Comparison of ENCODE assay signal across 8 mouse cellular contexts in genomic region chr19:47931982-47932638, GRCm38 (mm10). TPM values are rescaled to one million over a fixed set of nuclear protein-coding genes. Genes with fewer than 3 reads are reported as not detected.
DNase-seq lines count a peak whose midpoint lies in the region; ATAC-seq and TF ChIP-seq lines count a peak whose summit lies in the region.

No protein-coding gene starts in this region.

- H3K27ac ChIP-seq in kidney, adult 2 months (ENCODE audit: insufficient read depth, low read depth, low read length): no peak overlapping the region
- H3K27ac ChIP-seq in MEL (ENCODE audit: control insufficient read depth, low read depth, low read length): no peak overlapping the region
- no peak overlapping the region for H3K27ac ChIP-seq in embryonic fibroblast, embryonic 13.5 days (ENCODE audit: insufficient read depth, low read length)
- no peak overlapping the region for H3K27ac ChIP-seq in intestine, embryonic 15.5 days

- H3K4me1 ChIP-seq in kidney, adult 2 months (ENCODE audit: control insufficient read depth, insufficient read depth, low read length): no peaks in the 10 kb centered on the region
- H3K4me1 ChIP-seq in MEL (ENCODE audit: control insufficient read depth in 1 of 2, insufficient read depth in 2 of 2, low read length in 2 of 2): 0 out of 4 replicates have a peak, but pooled peaks cover 0 to 3% of the 10 kb centered on the region in 2 experiments
- peaks cover 4% of the 10 kb centered on the region; the same call in 1 of the 2 replicates for H3K4me1 ChIP-seq in embryonic fibroblast, embryonic 13.5 days (ENCODE audit: control insufficient read depth, insufficient read depth, low read length)
- H3K4me1 ChIP-seq in intestine, embryonic 15.5 days (replicated peaks): peaks cover 6% of the 10 kb centered on the region; the same call in 1 of the 2 replicates

- no peaks in the 10 kb centered on the region for H3K27me3 ChIP-seq in kidney, adult 2 months (replicated peaks; ENCODE audit: control insufficient read depth, insufficient read depth, low read length)
- no peaks in the 10 kb centered on the region; a peak in 1 of 4 replicates for H3K27me3 ChIP-seq in MEL (ENCODE audit: control insufficient read depth in 1 of 2, insufficient read depth in 2 of 2, low read length in 2 of 2)
- H3K27me3 ChIP-seq in intestine, embryonic 15.5 days (replicated peaks): no peaks in the 10 kb centered on the region

- H3K79me2 ChIP-seq in MEL (ENCODE audit: control insufficient read depth, insufficient read depth, low read length, poor library complexity): no peaks in the 10 kb centered on the region

- no peaks in the 10 kb centered on the region for H3K36me3 ChIP-seq in kidney, adult 2 months (ENCODE audit: control insufficient read depth, insufficient read depth, low read length)
- H3K36me3 ChIP-seq in MEL (ENCODE audit: control insufficient read depth in 1 of 2, insufficient read depth in 2 of 2, low read length in 2 of 2): no peaks in the 10 kb centered on the region
- H3K36me3 ChIP-seq in intestine, embryonic 15.5 days: no peaks in the 10 kb centered on the region

- H3K9me3 ChIP-seq in MEL (replicated peaks; ENCODE audit: insufficient read depth, low read length): no peaks in the 10 kb centered on the region
- no peaks in the 10 kb centered on the region for H3K9me3 ChIP-seq in intestine, embryonic 15.5 days

- no peak overlapping the region for H3K4me3 ChIP-seq in kidney, adult 2 months (ENCODE audit: insufficient read depth, low read depth, low read length)
- H3K4me3 ChIP-seq in MEL (ENCODE audit: control insufficient read depth in 1 of 2, insufficient read depth in 1 of 2, low read depth in 2 of 2, low read length in 2 of 2): no peak overlapping the region
- H3K4me3 ChIP-seq in embryonic fibroblast, embryonic 13.5 days (ENCODE audit: insufficient read depth, low read length): no peak overlapping the region
- no peak overlapping the region for H3K4me3 ChIP-seq in intestine, embryonic 15.5 days (replicated peaks)

- TF ChIP-seq POLR2A in kidney, adult 2 months (IDR thresholded peaks at IDR 0.05; ENCODE audit: low read depth, low read length): no peak
- no peak for TF ChIP-seq POLR2A in MEL (IDR thresholded peaks at IDR 0.05; ENCODE audit: control insufficient read depth in 1 of 2, insufficient read depth in 1 of 2, low read depth in 1 of 2, low read length in 2 of 2, poor library complexity in 1 of 2)
- no peak for TF ChIP-seq POLR2A in embryonic fibroblast, embryonic 13.5 days (IDR thresholded peaks at IDR 0.05; ENCODE audit: low read depth, low read length)

- peak; percentile 67 for ATAC-seq in intestine, embryonic 15.5 days

- TF ChIP-seq EP300 in MEL (IDR thresholded peaks at IDR 0.05; ENCODE audit: low read depth in 1 of 2, low read length in 2 of 2): no peak

- DNase-seq in kidney, adult 2 months: peak; percentile 65
- no peak for DNase-seq in kidney, adult 11 months
- DNase-seq in MEL (ENCODE audit: low read depth, low spot score): peak; percentile 78
- DNase-seq in lung, postnatal 25 days (ENCODE audit: low spot score): peak; percentile 73
- peak; percentile 46 for DNase-seq in thymus, postnatal 25 days
- DNase-seq in urinary bladder, postnatal 25 days (ENCODE audit: low spot score): no peak

- peak; percentile 88 for TF ChIP-seq CTCF in kidney, adult 2 months (conservative IDR thresholded peaks at IDR 0.05; ENCODE audit: insufficient read depth, insufficient read length, low read depth, low read length)
- peak; percentile 76 to 100 (median 83) for TF ChIP-seq CTCF in MEL (IDR thresholded peaks at IDR 0.05 in 2 of 3, conservative IDR thresholded peaks at IDR 0.05 in 1 of 3; ENCODE audit: control insufficient read depth in 1 of 3, insufficient read depth in 1 of 3, low read depth in 2 of 3, low read length in 3 of 3, poor library complexity in 1 of 3, severe bottlenecking in 1 of 3)
- TF ChIP-seq CTCF in embryonic fibroblast, embryonic 13.5 days (IDR thresholded peaks at IDR 0.05; ENCODE audit: borderline replicate concordance, insufficient read depth, low read length): peak; percentile 64; the same call in 1 of the 2 replicates

- no peak overlapping the region for H3K4me2 ChIP-seq in intestine, embryonic 15.5 days (replicated peaks)

- no peak overlapping the region for H3K9ac ChIP-seq in MEL (ENCODE audit: control insufficient read depth, low read depth, low read length, poor library complexity, severe bottlenecking)
- no peak overlapping the region for H3K9ac ChIP-seq in intestine, embryonic 15.5 days

- TF ChIP-seq RAD21 in MEL (IDR thresholded peaks at IDR 0.05; ENCODE audit: low read depth, low read length): no peak; the same call in none of the 2 replicates

- 37% methylated on average over 7 of the region's 7 CpGs for WGBS in kidney, adult 2 months
- 40% methylated on average over 7 of the region's 7 CpGs for WGBS in intestine, embryonic 15.5 days

TF ChIP-seq in MEL, 35 proteins besides CTCF, POLR2A, EP300 and RAD21 (continues in another document):
- TF ChIP-seq MAX (IDR thresholded peaks at IDR 0.05; ENCODE audit: low read length): no peak
- no peak for TF ChIP-seq KAT2A (conservative IDR thresholded peaks at IDR 0.05; ENCODE audit: low read depth, low read length)
- peak; percentile 99 for TF ChIP-seq SMC3 (IDR thresholded peaks at IDR 0.05; ENCODE audit: low read depth, low read length)
- TF ChIP-seq RCOR1 (IDR thresholded peaks at IDR 0.05; ENCODE audit: low read depth, low read length): no peak
- TF ChIP-seq JUND (IDR thresholded peaks at IDR 0.05; ENCODE audit: low read depth, low read length): no peak
- TF ChIP-seq GATA1 (IDR thresholded peaks at IDR 0.05; ENCODE audit: low read depth, low read length): no peak
- peak; percentile 55; the same call in 1 of the 2 replicates for TF ChIP-seq SIN3A (IDR thresholded peaks at IDR 0.05; ENCODE audit: low read length)
- no peak for TF ChIP-seq USF1 (IDR thresholded peaks at IDR 0.05; ENCODE audit: low read depth, low read length)
- TF ChIP-seq POLR2AphosphoS2 (IDR thresholded peaks at IDR 0.05; ENCODE audit: low read length): no peak
- no peak for TF ChIP-seq USF2 (IDR thresholded peaks at IDR 0.05; ENCODE audit: borderline replicate concordance in 1 of 2, insufficient read depth in 1 of 2, low read depth in 1 of 2, low read length in 2 of 2)
- no peak for TF ChIP-seq TAL1 (IDR thresholded peaks at IDR 0.05; ENCODE audit: low read length)
- no peak for TF ChIP-seq CHD1 (IDR thresholded peaks at IDR 0.05; ENCODE audit: low read depth, low read length)
- TF ChIP-seq MYB (IDR thresholded peaks at IDR 0.05; ENCODE audit: low read depth, low read length): no peak
- peak; percentile 41; the same call in 1 of the 2 replicates for TF ChIP-seq MAZ (IDR thresholded peaks at IDR 0.05; ENCODE audit: low read depth, low read length)
- 0 out of 2 replicates have a peak, but pooled peaks have one; percentile 32 for TF ChIP-seq TBP (IDR thresholded peaks at IDR 0.05; ENCODE audit: low read depth, low read length)
- TF ChIP-seq MXI1 (IDR thresholded peaks at IDR 0.05; ENCODE audit: low read depth, low read length): 0 out of 2 replicates have a peak, but pooled peaks have one; percentile 17
- no peak for TF ChIP-seq NELFE (IDR thresholded peaks at IDR 0.05; ENCODE audit: low read depth, low read length)
- no peak for TF ChIP-seq ELF1 (IDR thresholded peaks at IDR 0.05; ENCODE audit: low read depth, low read length)
- TF ChIP-seq ZKSCAN1 (IDR thresholded peaks at IDR 0.05; ENCODE audit: low read depth, low read length): peak; percentile 89; the same call in 1 of the 2 replicates
- no peak for TF ChIP-seq TCF12 (IDR thresholded peaks at IDR 0.05; ENCODE audit: low read depth, low read length)
- no peak for TF ChIP-seq MAFK (IDR thresholded peaks at IDR 0.05; ENCODE audit: borderline replicate concordance, low read depth, low read length)
- no peak for TF ChIP-seq ETS1 (IDR thresholded peaks at IDR 0.05; ENCODE audit: low read depth, low read length)
- no peak for TF ChIP-seq POLR2AphosphoS5 (IDR thresholded peaks at IDR 0.05; ENCODE audit: borderline replicate concordance, low read depth, low read length)
- TF ChIP-seq ZMIZ1 (IDR thresholded peaks at IDR 0.05; ENCODE audit: low read depth, low read length): no peak
- TF ChIP-seq CHD2 (IDR thresholded peaks at IDR 0.05; ENCODE audit: low read length): no peak
- no peak for TF ChIP-seq ZNF384 (IDR thresholded peaks at IDR 0.05; ENCODE audit: low read depth, low read length)
- TF ChIP-seq HCFC1 (IDR thresholded peaks at IDR 0.05; ENCODE audit: low read depth, low read length): no peak
- TF ChIP-seq GABPA (IDR thresholded peaks at IDR 0.05; ENCODE audit: low read depth, low read length): no peak
- TF ChIP-seq ZC3H11A (IDR thresholded peaks at IDR 0.05; ENCODE audit: low read depth, low read length): peak; percentile 97
- TF ChIP-seq MYC (IDR thresholded peaks at IDR 0.05; ENCODE audit: low read depth, low read length): no peak

RNA-seq across cellular contexts. Expression of gene Cfap58, which starts 5.4 kb away (rescaled TPM):
- 0.05 TPM in 1 of 2 replicates, not detected in the other for polyA plus RNA-seq in kidney, adult 2 months (2012; rRNA removed)
- total RNA-seq in MEL (2012; rRNA removed): not detected in 2 replicates
- not detected for polyA plus RNA-seq in MEL (2012; ENCODE audit: insufficient read depth in 1 of 2, insufficient read length in 2 of 2, low read depth in 1 of 2, low replicate concordance in 2 of 2, missing spikeins in 1 of 2)
- polyA plus RNA-seq in embryonic fibroblast, embryonic 13.5 days (2011; ENCODE audit: insufficient read length, low read depth, missing spikeins): not detected in 2 replicates
- not detected in 2 replicates for polyA plus RNA-seq in intestine, embryonic 15.5 days (2015; fragmentation: Nextera tagmentation; extraction: Ambion mirVana)

RNA-seq across cellular contexts. Expression of gene Itprip, which starts 13.0 kb away (rescaled TPM):
- 6.4 and 8.0 TPM in 2 replicates for polyA plus RNA-seq in kidney, adult 2 months (2012; rRNA removed)
- total RNA-seq in MEL (2012; rRNA removed): 25.4 and 26.9 TPM in 2 replicates
- 10 to 100 TPM in 1 of 2 experiments, not detected in 1; 26.3 TPM for polyA plus RNA-seq in MEL (2012; ENCODE audit: insufficient read depth in 1 of 2, insufficient read length in 2 of 2, low read depth in 1 of 2, low replicate concordance in 2 of 2, missing spikeins in 1 of 2)
- 21.1 and 28.2 TPM in 2 replicates for polyA plus RNA-seq in embryonic fibroblast, embryonic 13.5 days (2011; ENCODE audit: insufficient read length, low read depth, missing spikeins)
- 9.8 and 10.7 TPM in 2 replicates for polyA plus RNA-seq in intestine, embryonic 15.5 days (2015; fragmentation: Nextera tagmentation; extraction: Ambion mirVana)

RNA-seq across cellular contexts. Expression of gene Cfap43, which starts 13.0 kb away (rescaled TPM):
- 0.12 TPM in 1 of 2 replicates, not detected in the other for polyA plus RNA-seq in kidney, adult 2 months (2012; rRNA removed)
- 0.12 TPM in 1 of 2 replicates, not detected in the other for total RNA-seq in MEL (2012; rRNA removed)
- polyA plus RNA-seq in MEL (2012; ENCODE audit: insufficient read depth in 1 of 2, insufficient read length in 2 of 2, low read depth in 1 of 2, low replicate concordance in 2 of 2, missing spikeins in 1 of 2): under 1 TPM in 1 of 2 experiments, not detected in 1; 0.10 TPM
- not detected in 2 replicates for polyA plus RNA-seq in embryonic fibroblast, embryonic 13.5 days (2011; ENCODE audit: insufficient read length, low read depth, missing spikeins)
- 0.11 and 0.28 TPM in 2 replicates for polyA plus RNA-seq in intestine, embryonic 15.5 days (2015; fragmentation: Nextera tagmentation; extraction: Ambion mirVana)

Comparison
In these comparisons a context has a peak if more than half of its experiments do, and no peak if none do; other contexts are left out.
1. DNase-seq: peak in kidney, adult 2 months (single experiment), MEL (single experiment), lung, postnatal 25 days (single experiment) and thymus, postnatal 25 days (single experiment); none in kidney, adult 11 months (single experiment) and urinary bladder, postnatal 25 days (single experiment).
2. Peak in every context shown above with its lines, with median percentiles within 50 percentile points of each other: CTCF ChIP-seq.